Mouse (Mus musculus): Measurements from ENCODE around the gene Yrdc.

DNA sequence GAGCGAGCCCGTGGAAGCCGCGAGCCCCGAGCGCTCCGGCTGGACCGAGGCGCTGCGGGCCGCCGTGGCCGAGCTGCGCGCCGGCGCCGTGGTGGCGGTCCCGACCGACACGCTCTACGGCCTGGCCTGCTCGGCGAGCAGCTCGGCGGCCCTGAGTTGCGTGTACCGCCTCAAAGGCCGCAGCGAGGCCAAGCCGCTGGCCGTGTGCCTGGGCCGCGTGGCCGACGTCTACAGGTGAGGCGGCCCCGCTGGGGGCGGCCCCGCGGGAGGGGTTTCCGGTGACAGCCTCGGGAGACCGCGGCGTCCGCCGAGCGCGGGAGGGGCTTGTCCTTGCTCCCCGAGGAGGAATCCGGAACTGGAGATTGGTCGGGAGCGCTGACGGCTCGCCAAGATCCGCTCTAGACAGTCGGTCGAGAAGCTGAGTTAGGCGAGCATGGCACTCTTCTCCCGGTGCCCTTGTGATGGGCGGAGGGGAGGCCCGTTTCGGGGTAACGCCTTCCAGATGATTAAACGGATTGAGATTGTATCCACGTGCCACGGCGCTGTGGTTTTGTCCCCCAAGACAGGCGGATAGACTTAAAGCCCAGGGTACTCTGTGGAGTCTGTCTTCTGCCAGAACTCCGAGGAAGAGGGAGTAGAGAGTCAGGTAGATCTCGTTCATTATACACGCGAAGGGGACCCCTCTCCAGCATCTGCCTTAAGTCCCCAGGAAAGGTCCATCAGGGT lies 617 bp downstream of the Yrdc start, which contains the start of gene 1110065P20Rik:
- no peak for TF ChIP-seq GATA1 (IDR thresholded peaks at IDR 0.05; ENCODE audit: borderline replicate concordance, low read length)
- TF ChIP-seq FLI1 (IDR thresholded peaks at IDR 0.05; ENCODE audit: low read length), result no peak

Measured in megakaryocyte, embryonic 14.5 days (primary cell).